Mouse (Mus musculus): ENCODE results near the gene Tcf25.

The Tcf25 gene

DNA sequence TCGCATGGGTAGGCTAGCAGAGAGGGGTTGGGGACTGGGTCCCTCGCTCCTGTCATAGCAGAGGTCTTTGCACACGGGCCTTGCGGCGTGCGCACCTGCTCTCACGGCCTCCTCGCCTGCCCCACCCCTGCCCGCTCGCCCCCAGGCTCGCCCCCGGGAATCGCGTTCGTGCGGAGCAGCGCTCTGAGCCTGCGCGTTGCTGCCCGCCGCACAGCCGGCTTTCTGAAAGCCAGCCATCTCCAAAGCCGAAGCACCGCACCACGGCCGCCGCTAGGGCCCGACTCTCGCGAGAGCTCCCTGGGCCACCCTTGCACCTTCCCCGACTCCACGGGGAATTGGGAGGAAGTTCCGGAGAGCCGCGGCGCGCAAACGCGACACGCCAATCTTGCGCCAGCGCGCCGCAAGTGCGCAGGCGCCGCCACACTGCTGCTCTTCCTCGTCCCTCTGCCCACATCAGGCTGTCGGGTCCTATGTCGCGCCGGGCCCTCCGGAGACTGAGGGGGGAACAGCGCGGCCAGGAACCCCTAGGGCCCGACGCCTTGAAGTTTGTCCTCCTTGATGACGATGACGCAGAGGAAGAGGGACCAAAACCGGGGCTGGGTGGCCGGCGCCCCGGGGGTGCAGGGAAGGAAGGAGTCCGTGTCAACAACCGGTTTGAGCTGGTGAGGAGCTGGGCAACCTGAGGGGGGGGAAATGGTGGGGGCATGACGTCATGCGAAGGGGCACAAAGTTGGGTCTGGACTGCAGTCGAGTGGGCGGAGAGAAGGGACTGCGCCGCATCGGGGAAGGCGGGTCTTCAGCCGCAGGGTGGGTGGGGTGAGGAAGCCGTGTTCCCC, at the start of gene Tcf25:
Gene Tcf25 (plus strand): TSS at position 351 of the 836 bp plus-strand sequence.
- DNase-seq (ENCODE audit: low read depth, low spot score): peak; percentile 95

DNA sequence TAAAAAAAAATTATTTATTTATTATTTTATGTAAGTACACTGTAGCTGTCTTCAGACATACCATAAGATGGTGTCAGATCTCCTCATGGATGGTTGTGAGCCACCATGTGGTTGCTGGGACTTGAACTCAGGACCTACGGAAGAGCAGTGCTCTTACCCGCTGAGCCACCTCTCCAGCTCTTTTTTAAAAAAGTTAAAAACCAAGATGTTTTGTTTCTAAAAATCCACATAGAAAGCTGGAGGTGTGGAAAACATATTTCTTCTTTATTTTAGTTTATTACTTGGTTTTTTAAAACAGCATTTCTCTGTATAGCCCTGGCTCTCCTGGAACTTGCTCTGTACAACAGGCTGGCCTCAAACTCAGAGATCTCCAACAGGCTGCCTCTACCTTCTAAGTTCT, 45.0 kb upstream of the Tcf25 start:
- DNase-seq (ENCODE audit: low read depth, low spot score): no peak

DNA sequence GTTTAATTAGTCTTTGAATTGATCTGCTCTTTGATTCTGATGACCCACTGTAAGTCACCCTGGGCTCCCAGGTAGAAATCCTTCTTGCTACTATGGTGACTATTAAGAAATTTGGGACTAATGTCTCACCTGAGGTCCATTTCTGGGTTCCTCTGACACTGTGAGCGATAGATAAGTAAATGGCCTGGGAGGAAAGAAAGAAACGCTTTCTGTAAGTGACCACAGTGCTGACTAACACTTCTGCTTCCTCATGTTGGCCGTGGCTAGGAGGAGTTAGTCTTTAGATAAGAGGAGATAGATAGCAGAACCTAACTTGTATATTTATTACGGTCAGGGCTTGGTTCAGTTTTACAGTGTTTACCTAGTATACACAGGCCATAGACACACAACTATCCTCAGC, 44.2 kb upstream of the Tcf25 start:
- no peak for DNase-seq (ENCODE audit: low read depth, low spot score)

DNA sequence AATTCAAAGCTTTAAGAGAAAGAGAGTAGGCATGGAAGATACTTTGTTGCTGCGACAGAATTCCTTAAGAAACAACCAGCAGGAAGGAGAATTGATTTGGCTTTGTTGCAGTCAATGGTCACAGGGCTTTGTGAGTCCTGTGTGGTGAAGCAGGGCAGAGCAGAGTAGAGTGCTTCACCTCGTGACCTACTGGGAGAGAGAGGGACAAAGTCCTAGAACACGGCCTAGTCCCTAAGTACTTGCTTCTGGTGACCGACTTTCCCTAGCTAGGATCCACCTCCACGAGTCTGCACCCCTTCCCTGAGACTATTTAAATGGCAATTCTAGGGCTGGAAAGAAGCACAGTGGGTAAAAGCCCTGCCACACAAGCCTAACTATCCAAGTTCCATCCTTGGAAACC, 43.6 kb upstream of the Tcf25 start:
- no peak for DNase-seq (ENCODE audit: low read depth, low spot score)

DNA sequence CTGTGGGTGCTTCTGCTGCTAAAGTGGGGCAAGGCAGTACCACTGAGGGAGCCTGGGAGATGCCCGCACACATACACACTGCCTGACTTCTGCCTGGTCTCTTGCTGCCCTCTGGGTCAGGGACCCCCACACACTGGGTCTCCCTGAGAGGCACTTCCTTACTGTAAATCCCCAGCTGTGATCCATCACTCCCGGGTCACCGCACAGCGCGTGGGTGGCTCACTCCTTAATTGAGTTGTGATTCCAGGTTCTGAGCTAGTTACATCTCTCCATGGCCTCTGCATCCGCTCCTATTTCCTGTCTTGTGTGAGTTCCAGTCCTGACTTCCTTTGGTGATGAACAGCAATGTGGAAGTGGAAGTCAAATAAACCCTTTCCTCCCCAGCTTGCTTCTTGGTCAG, 42.9 kb upstream of the Tcf25 start:
- no peak for DNase-seq (ENCODE audit: low read depth, low spot score)

DNA sequence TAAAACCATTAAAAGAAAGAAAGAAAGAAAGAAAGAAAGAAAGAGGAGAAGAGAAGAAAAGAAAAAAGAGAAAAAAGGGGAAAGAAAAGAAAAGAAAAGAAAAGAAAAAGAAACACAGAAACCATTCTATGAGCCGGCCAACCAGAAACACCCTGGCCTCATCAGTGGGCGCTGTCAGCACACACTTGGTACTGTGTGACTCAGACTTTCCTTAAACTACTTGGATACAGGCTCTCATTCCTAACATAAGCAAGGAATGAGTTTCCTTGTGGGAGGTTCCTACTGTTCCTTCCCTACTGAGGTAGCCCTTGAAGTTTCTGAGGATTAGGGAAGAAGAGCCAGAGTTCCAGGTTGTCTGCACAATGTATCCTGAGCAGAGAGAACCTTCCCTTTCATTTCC, 42.3 kb upstream of the Tcf25 start:
- no peak for DNase-seq (ENCODE audit: low read depth, low spot score)

DNA sequence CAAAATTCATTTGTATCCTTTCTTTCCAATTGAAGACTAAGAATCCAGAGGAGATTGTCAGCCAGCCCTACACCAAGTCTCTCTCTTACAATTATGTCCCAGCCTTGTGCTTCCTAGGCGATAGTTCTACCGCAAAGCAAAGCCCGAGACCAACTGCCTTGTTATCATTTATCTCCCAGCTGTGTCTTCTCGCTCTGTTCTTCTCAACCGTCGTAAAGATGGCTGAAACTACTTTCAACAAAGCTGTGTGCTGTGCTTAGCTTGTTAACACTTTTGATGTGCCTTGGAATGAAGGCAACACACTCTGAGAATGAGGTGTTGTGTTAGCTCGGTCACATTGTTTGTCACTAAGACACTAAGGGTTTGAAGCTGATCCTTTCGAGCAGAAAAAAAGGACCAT, 41.7 kb upstream of the Tcf25 start:
- no peak for DNase-seq (ENCODE audit: low read depth, low spot score)

DNA sequence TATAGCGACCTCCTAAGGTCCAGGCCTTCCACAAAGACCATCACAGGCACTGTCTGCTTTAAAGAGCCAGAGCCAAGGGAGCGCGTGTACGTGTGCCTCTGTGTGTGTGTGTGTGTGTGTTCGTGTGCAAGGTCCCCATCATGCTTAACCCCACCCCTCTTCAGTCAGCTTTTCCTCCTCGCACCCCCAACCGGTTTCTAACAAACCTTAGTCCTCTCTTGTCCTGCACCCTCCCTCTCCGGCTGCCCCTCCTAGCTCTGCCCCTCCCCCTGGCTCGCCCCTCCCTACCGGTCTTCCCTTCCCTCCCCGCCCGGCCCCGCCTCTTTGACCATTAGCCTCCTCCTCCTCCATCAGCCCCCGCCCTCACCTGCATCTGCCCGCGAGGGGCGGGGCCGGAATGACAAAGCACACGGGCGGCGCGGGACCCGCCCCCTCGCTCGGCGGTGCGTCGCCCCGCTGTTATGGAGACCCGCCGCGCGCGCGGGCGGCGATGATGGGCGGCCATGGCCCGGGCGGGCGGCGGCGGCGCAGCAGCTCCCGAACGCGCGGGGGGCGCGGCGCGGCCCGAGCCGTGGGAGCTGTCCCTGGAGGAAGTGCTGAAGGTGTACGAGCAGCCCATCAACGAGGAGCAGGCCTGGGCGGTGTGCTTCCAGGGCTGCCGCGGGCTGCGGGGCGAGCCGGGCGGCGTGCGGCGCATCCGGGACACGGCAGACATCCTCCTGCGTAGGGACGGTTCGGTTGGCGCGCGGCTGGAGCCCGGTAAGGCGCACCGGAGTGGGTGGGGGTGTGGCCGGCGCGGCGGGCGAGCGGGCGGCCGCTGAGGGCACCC, 41.1 kb upstream of the Tcf25 start, which contains the start of gene Spire2:
Gene Spire2 (plus strand): TSS at position 452 of the 829 bp plus-strand sequence.
- peak; percentile 81 for DNase-seq (ENCODE audit: low read depth, low spot score)

DNA sequence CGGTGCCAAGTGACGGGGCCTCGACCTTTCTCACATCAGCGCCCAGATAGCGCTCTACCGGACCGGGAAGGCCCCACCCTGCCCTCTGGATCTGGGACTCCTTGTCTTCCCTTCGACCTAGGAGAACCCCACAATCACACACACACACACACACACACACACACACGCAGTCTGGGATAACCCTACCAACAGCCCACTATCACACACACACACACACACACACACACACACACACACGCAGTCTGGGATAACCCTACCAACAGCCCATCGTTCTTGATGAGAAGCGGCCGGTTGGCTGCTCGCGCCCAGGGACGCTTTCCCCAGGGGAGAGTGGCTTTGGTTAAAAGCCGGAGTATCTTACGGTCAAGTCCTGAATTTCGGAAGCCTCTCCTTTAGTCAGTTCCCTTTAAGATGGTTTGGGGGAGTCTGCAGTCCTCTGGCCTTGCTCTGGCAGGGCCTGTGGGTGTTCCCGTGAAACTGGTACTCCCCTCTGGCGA, 40.4 kb upstream of the Tcf25 start:
- DNase-seq (ENCODE audit: low read depth, low spot score): no peak

DNA sequence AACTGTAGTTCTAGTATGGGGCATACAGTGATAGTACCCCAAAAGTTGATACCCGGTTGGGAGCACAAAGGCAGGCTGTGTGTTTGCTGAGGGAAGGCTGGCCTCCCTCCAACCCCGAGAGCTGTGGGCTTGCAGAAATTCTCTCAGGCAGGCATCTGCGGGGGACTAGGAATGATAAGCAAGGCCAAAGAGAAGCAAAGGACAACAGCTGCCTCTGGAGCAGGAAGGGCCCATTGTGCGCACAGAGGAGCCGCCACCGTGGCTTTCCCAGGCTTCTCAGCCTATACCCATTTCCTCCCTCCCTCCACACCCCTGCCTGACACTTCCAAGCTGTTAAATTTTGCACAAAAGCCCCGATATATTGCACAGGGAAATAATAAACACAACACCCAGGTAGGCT, 39.7 kb upstream of the Tcf25 start:
- no peak for DNase-seq (ENCODE audit: low read depth, low spot score)

DNA sequence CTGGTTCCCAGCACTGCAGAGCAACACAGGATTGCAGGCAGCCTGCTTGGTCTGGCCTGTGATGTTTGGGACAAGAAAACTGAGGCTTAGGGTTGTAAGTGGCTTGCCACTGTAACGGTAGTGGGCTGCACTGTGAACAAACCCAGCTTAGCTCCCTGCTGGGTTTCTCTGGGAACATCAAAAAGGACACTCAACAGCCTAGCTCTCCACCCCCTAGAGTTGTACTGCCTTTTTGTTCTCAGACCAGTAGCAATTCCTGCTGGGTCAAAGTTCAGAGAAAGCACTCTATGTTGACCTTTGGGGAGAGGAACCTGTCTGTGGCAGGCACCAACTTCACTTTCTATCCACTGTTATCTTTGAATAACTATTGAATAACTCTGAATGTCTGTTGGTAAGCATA, 39.1 kb upstream of the Tcf25 start:
- no peak for DNase-seq (ENCODE audit: low read depth, low spot score)

DNA sequence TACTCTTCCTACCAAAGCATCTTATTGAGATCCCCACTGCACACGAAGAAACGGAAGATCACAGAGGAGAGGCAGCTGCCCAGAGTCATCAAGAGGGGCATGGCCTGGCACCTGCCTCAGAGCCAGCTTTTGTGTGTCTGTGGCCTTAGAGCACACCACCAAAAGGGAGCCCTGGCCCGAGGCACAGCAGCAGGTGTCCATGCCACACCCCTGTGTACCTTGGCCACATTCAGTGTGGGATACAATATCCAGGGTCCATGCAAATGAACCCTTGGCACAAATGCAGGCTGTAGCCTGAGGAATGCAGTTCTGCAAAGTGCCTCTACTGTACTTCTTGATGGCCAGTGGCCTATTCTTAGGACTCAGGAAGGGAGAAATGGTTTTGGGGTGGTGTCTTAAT, 36.1 kb upstream of the Tcf25 start:
- DNase-seq (ENCODE audit: low read depth, low spot score): no peak

DNA sequence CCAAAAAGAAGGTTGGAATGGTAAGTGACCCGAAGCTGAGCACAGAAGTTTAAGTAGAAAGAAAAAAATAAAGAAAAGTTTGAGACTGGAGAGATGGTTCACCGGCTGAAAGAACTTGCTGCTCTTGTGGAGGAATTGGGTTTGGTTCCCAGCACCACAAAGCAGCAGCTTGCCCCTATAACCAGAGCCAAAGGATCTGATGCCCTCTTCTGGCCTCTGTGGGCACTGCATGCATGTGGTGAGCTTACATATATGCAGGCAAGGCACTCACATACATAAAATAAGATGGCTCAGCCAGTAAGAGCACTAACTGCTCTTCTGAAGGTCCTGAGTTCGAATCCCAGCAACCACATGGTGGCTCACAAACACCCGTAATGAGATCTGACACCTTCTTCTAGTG, 33.5 kb upstream of the Tcf25 start:
- no peak for DNase-seq (ENCODE audit: low read depth, low spot score)

DNA sequence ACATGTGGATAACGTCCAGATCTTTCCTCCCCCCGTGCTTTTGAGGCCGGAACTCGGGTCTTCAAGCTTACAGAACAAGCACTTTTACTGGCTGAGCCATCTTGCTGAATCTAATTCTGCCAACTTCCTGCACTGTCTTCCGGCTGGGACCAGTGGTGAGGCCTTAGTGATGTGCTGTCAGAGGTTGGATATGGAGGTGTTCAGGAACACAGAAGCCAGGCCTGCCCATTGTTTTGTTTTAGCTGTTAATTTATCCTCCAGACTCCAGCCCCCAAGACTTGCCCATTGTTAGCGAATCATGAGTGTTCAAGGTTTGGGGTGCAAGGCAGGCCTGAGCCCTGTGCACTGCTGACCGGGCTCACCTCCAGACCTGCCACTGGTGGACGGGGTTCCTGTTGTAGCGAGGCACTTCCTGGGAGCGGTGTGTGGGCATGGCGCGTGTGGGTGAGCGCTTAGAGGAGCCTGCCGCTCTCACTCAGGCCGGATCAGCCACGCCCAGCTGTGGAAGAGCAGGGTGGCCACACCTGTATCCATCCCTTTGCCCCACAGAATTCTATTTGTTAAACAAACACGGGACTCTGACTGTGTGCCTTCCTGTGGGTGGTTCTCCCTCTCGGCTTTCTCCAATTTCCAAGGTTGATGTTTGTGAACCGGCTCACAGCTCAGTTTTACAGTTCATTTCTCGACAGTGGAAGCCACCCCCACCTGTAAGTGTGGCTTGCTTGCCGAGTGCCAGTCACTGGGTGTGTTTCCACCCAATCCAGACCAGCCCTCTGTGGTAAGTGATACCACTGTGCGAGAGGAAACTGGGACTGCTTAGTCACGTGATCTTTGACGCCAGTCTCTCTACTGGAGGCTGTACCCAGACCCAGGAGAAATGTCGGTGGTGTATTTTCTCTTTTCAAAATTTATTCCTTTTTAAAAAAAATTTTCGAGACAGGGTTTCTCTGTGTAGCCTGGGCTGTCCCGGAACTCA, 32.2 kb upstream of the Tcf25 start:
- DNase-seq (ENCODE audit: low read depth, low spot score): no peak

DNA sequence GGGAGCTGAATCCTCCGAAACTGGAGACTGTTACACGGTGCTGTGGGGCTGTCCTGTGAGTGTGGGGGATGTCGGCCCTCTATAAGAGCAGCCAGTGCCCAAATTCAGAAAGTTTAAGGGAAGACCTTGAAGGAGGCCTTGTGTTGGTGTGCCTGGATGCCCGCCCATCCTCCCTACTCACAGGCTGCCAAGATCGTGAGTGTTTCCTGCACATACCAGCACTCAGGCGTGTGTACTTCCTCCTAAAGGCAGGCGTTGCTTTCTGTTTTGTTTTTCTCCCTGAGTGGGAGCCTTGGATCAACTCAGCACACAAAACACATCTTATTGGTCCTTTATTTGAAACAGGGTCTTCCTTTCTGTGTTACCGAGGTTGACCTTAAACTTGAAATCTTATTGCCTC, 31.3 kb upstream of the Tcf25 start:
- DNase-seq (ENCODE audit: low read depth, low spot score): no peak

DNA sequence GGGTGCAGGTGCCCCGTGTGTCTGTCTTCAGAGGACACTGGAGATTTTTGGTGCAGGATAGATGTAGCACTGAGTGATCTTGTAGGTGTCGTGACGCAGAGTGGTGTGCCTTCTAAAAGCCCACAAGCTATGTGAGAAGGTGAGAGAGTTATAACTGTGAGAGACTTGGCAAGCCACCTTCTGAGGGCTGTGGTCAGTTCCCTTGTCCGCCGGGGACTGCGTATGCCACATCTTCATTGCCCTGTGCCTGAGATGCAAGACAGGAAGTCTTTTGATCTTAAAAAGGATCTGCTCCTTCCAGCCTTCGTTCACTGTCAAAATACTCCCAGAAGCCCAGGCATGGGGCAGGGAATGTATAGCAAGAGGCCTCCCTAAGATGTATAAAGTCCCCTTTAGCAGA, 30.6 kb upstream of the Tcf25 start:
- no peak for DNase-seq (ENCODE audit: low read depth, low spot score)

DNA sequence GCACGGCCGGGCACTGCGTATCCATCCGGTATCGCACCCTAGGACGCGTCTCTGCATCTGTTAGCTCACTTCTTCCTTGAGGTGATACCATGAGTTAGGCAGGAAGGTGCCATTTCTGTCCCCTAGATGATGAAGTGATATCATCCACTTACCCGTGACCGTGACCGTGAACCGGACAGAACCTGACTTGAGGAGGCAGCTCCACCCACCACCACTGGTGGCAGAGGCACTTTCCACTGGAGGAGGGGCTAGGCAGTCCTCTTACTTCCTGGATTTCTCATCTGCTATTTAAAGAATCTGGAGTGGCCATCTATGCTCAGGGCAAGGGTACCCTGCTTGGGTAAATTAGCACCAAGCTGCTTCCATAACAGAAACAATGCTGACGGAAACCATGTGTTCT, 30.1 kb upstream of the Tcf25 start:
- DNase-seq (ENCODE audit: low read depth, low spot score): no peak

DNA sequence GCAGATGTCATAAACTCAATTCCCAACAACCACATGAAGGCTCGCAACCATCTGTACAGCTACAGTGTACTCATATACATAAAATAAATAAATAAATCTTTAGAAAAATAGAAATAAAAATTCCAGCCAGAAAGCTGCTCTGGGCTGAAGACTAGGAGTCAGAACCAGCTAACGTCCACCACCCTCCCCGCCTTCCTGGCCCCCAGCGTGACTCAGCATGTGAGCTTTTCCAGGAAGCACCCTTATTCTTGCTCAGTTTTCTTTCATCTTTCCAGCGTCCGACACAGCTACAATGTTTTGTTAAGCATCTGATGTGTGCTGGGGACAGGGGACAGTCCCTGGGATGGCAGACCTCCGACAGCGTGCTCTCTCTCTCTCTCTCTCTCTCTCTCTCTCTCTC, 28.4 kb upstream of the Tcf25 start:
- DNase-seq (ENCODE audit: low read depth, low spot score): no peak

DNA sequence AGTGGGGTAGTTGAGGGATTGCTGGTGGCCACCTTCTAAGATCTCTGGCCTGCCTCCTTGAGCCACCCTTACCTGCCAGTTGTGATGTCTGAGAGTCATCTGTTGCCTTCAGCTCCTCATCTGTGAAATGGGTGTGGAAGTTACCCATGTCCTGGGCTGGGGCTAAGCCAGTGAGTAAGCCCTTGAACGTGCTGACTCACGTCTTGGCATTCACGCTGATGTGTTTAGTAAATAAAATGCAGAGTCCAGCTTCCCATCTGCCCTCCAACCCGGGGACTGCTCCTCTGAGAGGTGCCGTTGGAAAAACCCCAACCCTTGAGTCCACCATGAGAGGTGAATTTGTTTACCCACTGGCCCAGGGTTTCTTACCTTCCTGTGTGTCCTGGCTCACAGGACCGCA, 27.7 kb upstream of the Tcf25 start:
- DNase-seq (ENCODE audit: low read depth, low spot score): no peak

DNA sequence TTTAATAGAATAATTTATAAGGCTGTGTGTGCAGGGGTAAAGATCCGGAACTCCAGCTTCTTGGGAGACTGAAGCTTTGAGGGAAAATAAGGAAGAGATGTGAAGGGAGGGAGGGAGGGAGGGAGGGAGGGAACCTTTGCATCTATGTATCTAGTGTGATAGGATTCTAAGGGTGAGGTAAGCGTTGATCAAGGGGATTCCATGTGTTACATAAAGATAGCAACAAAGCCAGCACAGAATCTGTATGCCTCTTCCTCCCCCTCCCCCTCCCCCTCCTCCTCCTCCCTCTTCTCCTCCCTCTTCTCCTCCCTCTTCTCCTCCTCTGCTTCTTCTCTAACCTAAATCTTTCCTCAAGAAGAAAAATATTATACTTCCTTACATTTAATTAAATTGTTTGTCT, 26.3 kb upstream of the Tcf25 start:
- no peak for DNase-seq (ENCODE audit: low read depth, low spot score)

DNA sequence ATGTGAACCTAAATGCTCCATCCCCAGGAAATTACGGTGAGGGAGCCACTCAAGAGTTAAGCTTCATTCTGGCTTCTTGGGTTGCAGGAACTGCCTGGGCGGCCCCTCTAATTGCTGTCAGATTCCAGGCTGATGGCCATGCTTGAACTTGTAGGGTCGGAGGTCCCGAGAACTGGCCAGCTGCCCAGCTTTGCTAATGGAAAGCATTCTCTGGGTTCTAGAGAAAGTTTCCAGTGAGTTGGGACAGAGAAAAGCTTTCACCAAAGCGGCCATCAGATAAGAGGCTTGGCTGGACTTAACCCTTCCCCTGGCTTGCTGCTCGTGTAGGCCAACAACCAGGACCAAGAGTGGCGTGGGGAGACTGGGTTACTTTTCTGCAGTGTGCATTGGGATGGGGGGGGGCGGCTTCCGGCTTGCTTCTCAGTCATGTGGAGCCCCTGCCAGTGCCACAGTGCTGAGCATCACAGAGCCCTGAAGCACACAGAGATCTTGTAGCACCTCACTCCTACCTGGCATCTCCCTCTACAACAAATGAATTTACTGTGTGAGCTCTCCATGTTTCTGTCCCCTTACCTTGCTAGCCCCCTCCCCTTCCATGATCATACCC, 25.2 kb upstream of the Tcf25 start:
- DNase-seq (ENCODE audit: low read depth, low spot score): no peak
